In genomic region chr5:103603115-103603893, GRCm38 (mm10) we compare ENCODE assay signal across 12 mouse cellular contexts. TPM values are rescaled to one million over a fixed set of nuclear protein-coding genes. Genes with fewer than 3 reads are reported as not detected.
DNase-seq lines count a peak whose midpoint lies in the region; ATAC-seq lines count a peak whose summit lies in the region.
"Had no signal": no experiment of that assay in that cellular context is flagged by ENCODE, and none has a peak within 500 bp of the region (broad histone marks: within the 10 kb centered on the region; RNA-seq: fewer than 3 reads in every experiment).

No protein-coding gene starts in this region.

- peak; percentile 34 for DNase-seq in forebrain, embryonic 14.5 days (ENCODE audit: low spot score)
- peak; percentile 17 for DNase-seq in ovary, postnatal 14 days (ENCODE audit: low spot score)
- no peak for DNase-seq in ovary, postnatal 36 days (ENCODE audit: low spot score)
- no peak for DNase-seq in frontal cortex, postnatal 10 days (ENCODE audit: low spot score in 2 of 2)
- DNase-seq in left cerebral cortex, adult 9 months (ENCODE audit: low spot score in 2 of 2) = no peak
- no peak for DNase-seq in left cerebral cortex, postnatal 10 days (ENCODE audit: extremely low spot score in 1 of 2, low spot score in 2 of 2)
- DNase-seq: liver had no signal

- no peak overlapping the region for H3K4me2 ChIP-seq in forebrain, embryonic 14.5 days (ENCODE audit: low read length)
- no peak overlapping the region for H3K4me2 ChIP-seq in forebrain, embryonic 13.5 days
- no peak overlapping the region for H3K4me2 ChIP-seq in hindbrain, embryonic 13.5 days
- H3K4me2 ChIP-seq: forebrain, embryonic 15.5 days had no signal

- H3K9ac ChIP-seq in forebrain, embryonic 14.5 days (ENCODE audit: low read length) = no peak overlapping the region
- no peak overlapping the region for H3K9ac ChIP-seq in forebrain, embryonic 13.5 days
- H3K9ac ChIP-seq in hindbrain, embryonic 13.5 days = no peak overlapping the region
- H3K9ac ChIP-seq: forebrain, embryonic 15.5 days had no signal

- H3K4me3 ChIP-seq in forebrain, embryonic 14.5 days (ENCODE audit: low read depth, low read length) = no peak overlapping the region
- H3K4me3 ChIP-seq in forebrain, embryonic 13.5 days = no peak overlapping the region
- no peak overlapping the region for H3K4me3 ChIP-seq in hindbrain, embryonic 13.5 days
- H3K4me3 ChIP-seq: forebrain, embryonic 15.5 days had no signal

- no peaks in the 10 kb centered on the region for H3K36me3 ChIP-seq in forebrain, embryonic 14.5 days (ENCODE audit: control insufficient read depth, insufficient read depth, low read length)
- H3K36me3 ChIP-seq in forebrain, embryonic 13.5 days (ENCODE audit: poor library complexity, severe bottlenecking) = no peaks in the 10 kb centered on the region
- no peaks in the 10 kb centered on the region for H3K36me3 ChIP-seq in hindbrain, embryonic 13.5 days
- H3K36me3 ChIP-seq: forebrain, embryonic 15.5 days had no signal

- no peak for ATAC-seq in forebrain, embryonic 14.5 days
- no peak for ATAC-seq in forebrain, embryonic 13.5 days
- ATAC-seq in hindbrain, embryonic 13.5 days (ENCODE audit: low FRiP score) = peak; percentile 71; the same call in 1 of the 2 replicates
- ATAC-seq: forebrain, embryonic 15.5 days had no signal

- WGBS in forebrain, embryonic 14.5 days = 28% methylated on average over 11 of the region's 11 CpGs
- 27% methylated on average over 11 of the region's 11 CpGs for WGBS in forebrain, embryonic 13.5 days
- 25% methylated on average over 11 of the region's 11 CpGs for WGBS in hindbrain, embryonic 13.5 days

- intact Hi-C loops in left cerebral cortex, postnatal 10 days (cut with DNase I) = no loop called here

- H3K27ac ChIP-seq in forebrain, embryonic 14.5 days (ENCODE audit: low read depth, low read length) = no peak overlapping the region
- H3K27ac ChIP-seq in forebrain, embryonic 13.5 days = no peak overlapping the region
- H3K27ac ChIP-seq in hindbrain, embryonic 13.5 days = 0 out of 2 replicates have a peak overlapping the region, but pooled peaks have one; percentile 15
- H3K27ac ChIP-seq: forebrain, embryonic 15.5 days had no signal

- no peaks in the 10 kb centered on the region for H3K27me3 ChIP-seq in forebrain, embryonic 14.5 days (replicated peaks; ENCODE audit: control insufficient read depth, insufficient read depth, low read length)
- H3K27me3 ChIP-seq in forebrain, embryonic 13.5 days = no peaks in the 10 kb centered on the region
- H3K27me3 ChIP-seq in hindbrain, embryonic 13.5 days = no peaks in the 10 kb centered on the region
- H3K27me3 ChIP-seq: forebrain, embryonic 15.5 days had no signal

- H3K9me3 ChIP-seq in forebrain, embryonic 14.5 days (replicated peaks; ENCODE audit: control insufficient read depth, low read length) = no peaks in the 10 kb centered on the region
- no peaks in the 10 kb centered on the region for H3K9me3 ChIP-seq in forebrain, embryonic 13.5 days (replicated peaks)
- H3K9me3 ChIP-seq in hindbrain, embryonic 13.5 days = no peaks in the 10 kb centered on the region
- H3K9me3 ChIP-seq: forebrain, embryonic 15.5 days had no signal

- H3K4me1 ChIP-seq in forebrain, embryonic 14.5 days (ENCODE audit: control insufficient read depth, insufficient read depth, low read length) = peaks cover 4% of the 10 kb centered on the region; the same call in 1 of the 2 replicates
- H3K4me1 ChIP-seq in forebrain, embryonic 13.5 days = peaks cover 8% of the 10 kb centered on the region
- H3K4me1 ChIP-seq in hindbrain, embryonic 13.5 days (replicated peaks) = 0 out of 2 replicates have a peak, but pooled peaks cover 11% of the 10 kb centered on the region

RNA-seq across cellular contexts. Expression of gene Slc10a6, which starts 25.9 kb away (rescaled TPM):
- 0.08 TPM in 1 of 2 replicates, not detected in the other for polyA plus RNA-seq in forebrain, embryonic 14.5 days (2014; fragmentation: Nextera tagmentation; extraction: Ambion mirVana)
- polyA plus RNA-seq in forebrain, embryonic 13.5 days (2015; fragmentation: Nextera tagmentation; extraction: Ambion mirVana) = 0.08 TPM in 1 of 2 replicates, not detected in the other
- 0.30 and 0.43 TPM in 2 replicates for polyA plus RNA-seq in hindbrain, embryonic 13.5 days (2015; fragmentation: Nextera tagmentation; extraction: Ambion mirVana)
- under 1 TPM in 1 of 2 experiments, not detected in 1; 0.15 TPM for total RNA-seq in left cerebral cortex, postnatal 10 days (2021)
- total RNA-seq: hematopoietic stem cell, adult 5-6 weeks; megakaryocyte, adult 5-6 weeks had no signal
- polyA plus RNA-seq: forebrain, embryonic 15.5 days had no signal

RNA-seq across cellular contexts. Expression of gene 1700016H13Rik, which starts 52.5 kb away (rescaled TPM):
- 0.38 and 0.68 TPM in 2 replicates for polyA plus RNA-seq in forebrain, embryonic 14.5 days (2014; fragmentation: Nextera tagmentation; extraction: Ambion mirVana)
- 0.27 and 0.37 TPM in 2 replicates for polyA plus RNA-seq in forebrain, embryonic 13.5 days (2015; fragmentation: Nextera tagmentation; extraction: Ambion mirVana)
- polyA plus RNA-seq in hindbrain, embryonic 13.5 days (2015; fragmentation: Nextera tagmentation; extraction: Ambion mirVana) = 0.13 and 0.26 TPM in 2 replicates
- total RNA-seq in left cerebral cortex, postnatal 10 days (2021) = not detected
- total RNA-seq: hematopoietic stem cell, adult 5-6 weeks; megakaryocyte, adult 5-6 weeks had no signal

Comparison
In these comparisons a context has a peak if more than half of its experiments do, and no peak if none do; other contexts are left out.
1. DNase-seq: peak in forebrain, embryonic 14.5 days (single experiment) and ovary, postnatal 14 days (single experiment); none in ovary, postnatal 36 days (single experiment), frontal cortex, postnatal 10 days (0 of 2), left cerebral cortex, adult 9 months (0 of 2) and left cerebral cortex, postnatal 10 days (0 of 2).